Mouse (Mus musculus) heart, adult 2 months (tissue): ENCODE measurements around the gene Gm10271. TPM values are rescaled to one million over a fixed set of nuclear protein-coding genes. Genes with fewer than 3 reads are reported as not detected.
A peak's percentile ranks its signal among the peaks of the same experiment; 100 is the strongest.

ENCODE experiments used
- DNase-seq, 2 experiments: peaks; one replicate each; pipeline ENCODE4 v3.0.0; 2021
- H3K27ac ChIP-seq: fragments of 200-600 bp; 2 replicates; pipeline ENCODE4 v1.8.1; 2022
- H3K27me3 ChIP-seq: fragments of 200-500 bp; 2 replicates; pipeline ENCODE4 v1.6.1; 2012; ENCODE audit warnings: mild to moderate bottlenecking, low read length, inconsistent platforms, mixed read lengths; ENCODE audit not compliant: control insufficient read depth, insufficient read depth
- H3K36me3 ChIP-seq: fragments of 200-500 bp; 2 replicates; pipeline ENCODE4 v1.6.1; 2012; ENCODE audit warnings: low read length, inconsistent platforms; ENCODE audit not compliant: control insufficient read depth, insufficient read depth
- H3K4me1 ChIP-seq: fragments of 200-500 bp; 2 replicates; pipeline ENCODE4 v1.6.1; 2011; ENCODE audit warnings: low read length; ENCODE audit not compliant: control insufficient read depth, insufficient read depth
- H3K4me3 ChIP-seq: fragments of 200-600 bp; 2 replicates; pipeline ENCODE4 v1.8.1; 2022
- H3K79me2 ChIP-seq: fragments of 200-500 bp; replicated peaks from 2 replicates; pipeline ENCODE4 v1.6.1; 2012; ENCODE audit warnings: mild to moderate bottlenecking, inconsistent platforms, low read length, moderate library complexity, mixed read lengths; ENCODE audit not compliant: control insufficient read depth, insufficient read depth
- H3K9ac ChIP-seq: fragments of 200-500 bp; 2 replicates; pipeline ENCODE4 v1.6.1; 2012; ENCODE audit warnings: low read depth, mild to moderate bottlenecking, control low read depth, inconsistent platforms, low read length, mixed read lengths
- CTCF ChIP-seq: fragments of 200-600 bp; IDR thresholded peaks from 2 replicates; pipeline ENCODE4 v1.8.1; 2022; ENCODE audit warnings: antibody characterized with exemption, mild to moderate bottlenecking, moderate library complexity
- EP300 ChIP-seq: fragments of 200-500 bp; IDR thresholded peaks from 2 replicates; pipeline ENCODE4 v1.6.1; 2011; ENCODE audit warnings: low read depth, low read length, control low read depth; ENCODE audit not compliant: insufficient read depth
- POLR2A ChIP-seq: fragments of 200-500 bp; IDR thresholded peaks from 2 replicates; pipeline ENCODE4 v1.6.1; 2011; ENCODE audit warnings: mild to moderate bottlenecking, low read depth, low read length, control low read depth; ENCODE audit not compliant: insufficient read depth
- WGBS: fragments of 180-500 bp; shearing (Covaris S2); methylation state at CpG from one replicate; pipeline ENCODE4 v1.1.7; 2018; 5-methylcytosine and 5-hydroxymethylcytosine counted together
- intact Hi-C: fragments of 180-260 bp; cut with DNase I; formaldehyde crosslinking; loops from one replicate; pipeline ENCODE4 v1.15.1; 2025
- polyA plus RNA-seq: library from polyadenylated mRNA; depleted of rRNA; stranded (reverse); fragments of >200 nt; gene quantifications from 2 replicates; pipeline ENCODE4 v1.2.3, GENCODE M21; 2012
- total RNA-seq, 2 experiments: library from RNA; stranded (reverse); gene quantifications; 2 replicates each; pipeline ENCODE4 v1.2.3; 2021

Gm10271 gene
- total and polyA plus RNA-seq, 3 experiments: not detected

- 58% methylated on average over 4 of the region's 4 CpGs for WGBS
- H3K27ac ChIP-seq: no peak overlapping the region
- no peak overlapping the region for H3K4me3 ChIP-seq
- H3K79me2 ChIP-seq: no peaks in the 10 kb centered on the region
- no peak for TF ChIP-seq EP300
- TF ChIP-seq CTCF: no peak
- TF ChIP-seq POLR2A: no peak
- DNase-seq: no peak
- no peaks in the 10 kb centered on the region for H3K27me3 ChIP-seq
- intact Hi-C loops: no loop called here
- H3K4me1 ChIP-seq: no peaks in the 10 kb centered on the region
- H3K36me3 ChIP-seq: no peaks in the 10 kb centered on the region
- H3K9ac ChIP-seq: no peak overlapping the region
Observed at GRCm38 (mm10) chr10:116982526-116982925, 10.1 kb upstream of the Gm10271 start.

DNA sequence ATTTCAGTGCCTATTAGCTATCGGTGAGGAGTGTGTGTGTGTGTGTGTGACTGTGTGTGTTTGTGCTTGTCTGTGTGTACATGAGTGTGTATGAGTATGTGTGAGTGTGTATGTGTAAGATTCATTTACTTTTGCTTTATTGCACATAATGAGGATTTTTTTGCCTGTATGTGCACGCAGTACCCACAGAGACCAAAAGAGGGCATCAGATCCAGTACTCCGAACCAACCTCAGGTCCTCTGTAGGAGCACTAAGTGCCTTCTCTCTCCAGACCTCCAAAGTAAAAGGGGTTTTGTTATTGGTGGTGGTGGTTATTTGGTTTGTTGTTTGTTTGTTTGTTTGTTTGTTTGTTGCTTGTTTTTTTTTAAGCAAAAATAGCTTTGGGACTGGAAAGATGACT, 8.5 kb upstream of the Gm10271 start:
- H3K9ac ChIP-seq: no peak overlapping the region
- no peaks in the 10 kb centered on the region for H3K27me3 ChIP-seq
- no peak for TF ChIP-seq POLR2A
- TF ChIP-seq CTCF: peak; percentile 67
- no peak overlapping the region for H3K4me3 ChIP-seq
- DNase-seq: no peak
- H3K4me1 ChIP-seq: no peaks in the 10 kb centered on the region
- 71% methylated on average over 3 of the region's 3 CpGs for WGBS
- no peaks in the 10 kb centered on the region for H3K79me2 ChIP-seq
- no peaks in the 10 kb centered on the region for H3K36me3 ChIP-seq
- no peak overlapping the region for H3K27ac ChIP-seq
- intact Hi-C loops: no loop called here

GRCm38 (mm10) chr10:116980273-116980672, 7.9 kb upstream of the Gm10271 start:
- Histone ChIP-seq H3K36me3 (no peaks in the 10 kb centered on the region), H3K4me1 (no peaks in the 10 kb centered on the region), H3K4me3 (no peak overlapping the region), H3K9ac (no peak overlapping the region), H3K27me3 (no peaks in the 10 kb centered on the region), H3K27ac (no peak overlapping the region), H3K79me2 (no peaks in the 10 kb centered on the region)
- DNase-seq: no peak
- intact Hi-C loops: no loop called here
- TF ChIP-seq POLR2A (no peak), EP300 (no peak), CTCF (no peak)
- WGBS: 60% methylated on average over 4 of the region's 4 CpGs

- 68% methylated on average over 9 of the region's 9 CpGs for WGBS
- intact Hi-C loops: no loop called here
- Histone ChIP-seq H3K27me3 (no peaks in the 10 kb centered on the region), H3K4me3 (no peak overlapping the region), H3K27ac (no peak overlapping the region), H3K9ac (no peak overlapping the region), H3K36me3 (no peaks in the 10 kb centered on the region), H3K79me2 (no peaks in the 10 kb centered on the region), H3K4me1 (no peaks in the 10 kb centered on the region)
- TF ChIP-seq CTCF (no peak), POLR2A (no peak), EP300 (no peak)
- DNase-seq: peak in 1 of 2 experiments; percentile 39
Observed at GRCm38 (mm10) chr10:116978841-116979240, 6.4 kb upstream of the Gm10271 start.

DNA sequence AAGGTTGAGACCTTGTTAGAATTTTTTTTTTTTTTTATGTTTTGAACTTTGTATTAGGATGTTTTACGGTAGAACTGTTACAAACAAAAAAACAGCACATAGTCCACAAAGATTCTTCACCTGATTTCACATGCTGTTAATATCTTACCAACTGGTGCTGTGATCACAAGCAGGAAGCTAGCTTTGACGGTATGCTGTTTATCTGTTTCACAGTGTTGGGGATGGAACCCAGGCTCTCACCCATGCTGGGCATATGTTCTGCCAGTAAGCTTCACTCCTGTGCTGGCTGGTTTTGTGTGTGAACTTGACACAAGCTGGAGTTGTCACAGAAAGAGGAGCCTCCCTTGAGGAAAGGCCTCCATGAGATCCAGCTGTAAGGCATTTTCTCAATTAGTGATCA, 5.4 kb upstream of the Gm10271 start:
- no peak overlapping the region for H3K9ac ChIP-seq
- no peak overlapping the region for H3K27ac ChIP-seq
- WGBS: 86% methylated on average over 2 of the region's 2 CpGs
- H3K36me3 ChIP-seq: no peaks in the 10 kb centered on the region
- TF ChIP-seq POLR2A (no peak), EP300 (no peak), CTCF (no peak)
- no peak for DNase-seq
- H3K4me1 ChIP-seq: no peaks in the 10 kb centered on the region
- no peaks in the 10 kb centered on the region for H3K79me2 ChIP-seq
- H3K27me3 ChIP-seq: no peaks in the 10 kb centered on the region
- H3K4me3 ChIP-seq: no peak overlapping the region
- intact Hi-C loops: no loop called here

GRCm38 (mm10) chr10:116977455-116977854, 5.0 kb upstream of the Gm10271 start:
- intact Hi-C loops: no loop called here
- Histone ChIP-seq H3K27me3 (no peaks in the 10 kb centered on the region), H3K4me3 (no peak overlapping the region), H3K79me2 (no peaks in the 10 kb centered on the region), H3K9ac (no peak overlapping the region), H3K4me1 (no peaks in the 10 kb centered on the region), H3K27ac (no peak overlapping the region), H3K36me3 (no peaks in the 10 kb centered on the region)
- 53% methylated on average over 4 of the region's 4 CpGs for WGBS
- TF ChIP-seq EP300 (no peak), POLR2A (no peak), CTCF (no peak)
- no peak for DNase-seq
